Mouse (Mus musculus) frontal cortex, postnatal 10 days (tissue): Measurements from ENCODE around the gene Ccnq.

Source experiments
- DNase-seq, 2 experiments: peaks; one replicate each; pipeline ENCODE4 v3.0.0; 2022; ENCODE audit warnings: low spot score in 2 of 2, mixed read lengths in 1 of 2

The Ccnq gene

GRCm38 (mm10) chr11:78750885-78751842 is at the start of gene Ccnq:
Gene Ccnq, minus strand, starts transcription at chr11:78751729.
- peak; percentile 41 to 72 for DNase-seq

GRCm38 (mm10) chr11:78801094-78801493 is 49.6 kb upstream of the Ccnq start:
- no peak for DNase-seq

- DNase-seq, result no peak
These were observed 44.7 kb upstream of the Ccnq start for GRCm38 (mm10) chr11:78796072-78796729.

GRCm38 (mm10) chr11:78793116-78793515 is 41.6 kb upstream of the Ccnq start:
- DNase-seq, result no peak

DNA sequence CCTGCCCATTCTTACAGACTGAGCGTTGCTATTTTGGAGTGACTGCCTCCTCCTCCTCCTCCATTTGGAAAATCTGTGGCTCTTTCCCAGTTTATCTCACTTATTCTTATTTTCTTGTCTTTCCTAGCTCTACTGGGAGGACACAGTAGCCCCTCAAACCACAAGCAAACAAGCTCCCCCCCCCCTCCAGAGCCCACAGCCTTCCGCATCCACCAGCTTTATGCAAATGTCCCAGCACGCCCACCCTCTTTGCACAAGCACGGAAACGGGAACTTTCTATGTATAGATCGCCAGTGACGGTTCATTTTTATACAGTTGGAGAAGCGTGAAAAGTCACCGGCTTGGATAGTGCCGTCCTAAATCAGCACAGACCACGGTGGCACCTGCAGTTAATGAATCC is 40.9 kb upstream of the Ccnq start:
- DNase-seq, result peak in 1 of 2 experiments; percentile 31

DNA sequence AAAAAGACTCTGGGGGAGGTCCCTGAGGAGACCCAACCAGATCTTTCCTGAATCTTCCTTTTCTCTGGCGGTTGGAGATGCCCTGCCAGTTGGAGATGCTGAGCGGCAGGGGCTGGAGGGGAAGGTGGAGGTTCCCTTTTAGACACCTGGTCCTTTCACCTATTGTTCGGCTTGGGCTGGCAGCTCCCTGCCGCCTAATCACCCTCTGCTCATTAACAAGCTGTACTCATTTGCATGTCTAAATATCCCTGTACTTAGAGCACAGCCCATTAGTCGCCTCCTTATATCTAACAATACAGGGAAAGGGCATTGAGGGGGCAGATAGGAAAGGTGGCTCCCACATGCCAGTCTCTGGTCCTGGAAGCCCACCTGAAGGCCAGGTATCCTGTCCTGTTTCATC is 40.5 kb upstream of the Ccnq start:
- no peak for DNase-seq

DNA sequence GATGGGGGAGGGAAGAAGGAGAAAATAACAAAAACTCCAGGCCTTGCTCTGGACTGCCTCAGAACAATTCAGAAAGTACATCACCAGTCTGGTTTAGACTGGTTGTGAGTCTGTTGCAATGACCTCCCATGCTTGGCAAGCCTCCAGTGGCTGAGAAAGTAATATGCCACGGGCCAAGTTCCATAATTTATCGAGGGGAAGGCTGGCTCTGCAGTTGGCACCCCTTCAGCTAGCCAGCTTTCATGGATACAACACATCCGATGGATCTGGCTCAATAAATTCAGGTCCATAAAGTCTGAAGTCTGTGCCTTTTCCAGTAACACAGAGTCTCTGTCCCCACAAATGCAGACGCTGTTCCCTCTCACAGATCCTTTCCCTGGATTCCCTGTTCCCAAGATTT is 40.1 kb upstream of the Ccnq start:
- DNase-seq, result peak in 1 of 2 experiments; percentile 40

GRCm38 (mm10) chr11:78789370-78790060 is 38.0 kb upstream of the Ccnq start:
- no peak for DNase-seq

DNA sequence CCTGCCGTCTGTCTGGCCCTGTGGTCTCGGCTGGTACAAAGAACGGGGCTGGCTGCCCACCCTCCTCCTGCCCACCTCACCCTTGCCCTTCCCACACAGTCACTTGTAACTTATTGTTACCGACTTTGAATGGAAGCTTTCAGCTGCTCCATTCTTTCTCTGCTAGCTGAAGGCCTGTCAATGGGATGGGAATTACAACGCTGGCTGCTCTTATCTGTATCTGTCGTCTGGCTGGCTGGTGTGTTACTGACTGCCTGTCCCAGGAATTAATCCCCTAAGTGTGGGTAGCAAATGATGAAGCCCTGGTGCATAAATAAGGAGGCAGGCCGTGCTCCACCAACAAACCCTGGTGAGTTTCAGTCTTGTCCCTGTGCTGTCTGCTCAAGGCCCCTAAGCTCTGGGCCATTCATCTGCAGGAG is 34.5 kb upstream of the Ccnq start:
- no peak for DNase-seq

DNA sequence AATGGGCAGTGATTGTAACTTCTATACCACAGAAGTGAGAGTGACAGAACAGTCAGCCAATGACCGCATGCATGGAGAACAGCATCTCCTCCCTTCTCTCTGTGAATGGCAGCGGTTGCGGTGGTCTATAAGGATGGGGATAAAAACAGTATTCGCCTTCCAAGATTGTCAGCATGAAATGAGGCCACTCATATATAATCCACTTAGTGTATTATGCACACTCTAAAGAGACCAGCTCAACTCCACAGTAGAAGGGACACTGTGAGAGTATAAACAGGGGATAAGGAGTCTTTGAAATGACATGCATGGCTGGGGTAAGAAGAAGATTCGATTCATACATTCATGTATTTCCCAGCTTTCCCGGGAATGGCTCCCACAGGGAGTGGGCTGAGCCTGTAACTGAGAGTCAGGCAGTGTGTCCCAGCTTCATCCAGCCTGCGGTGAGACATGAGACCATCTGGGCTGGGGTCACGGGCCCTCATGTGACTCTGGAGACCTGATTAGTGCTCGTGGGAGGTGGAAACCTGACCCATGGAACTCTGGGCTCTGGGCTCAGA is 31.3 kb upstream of the Ccnq start:
- no peak for DNase-seq

DNA sequence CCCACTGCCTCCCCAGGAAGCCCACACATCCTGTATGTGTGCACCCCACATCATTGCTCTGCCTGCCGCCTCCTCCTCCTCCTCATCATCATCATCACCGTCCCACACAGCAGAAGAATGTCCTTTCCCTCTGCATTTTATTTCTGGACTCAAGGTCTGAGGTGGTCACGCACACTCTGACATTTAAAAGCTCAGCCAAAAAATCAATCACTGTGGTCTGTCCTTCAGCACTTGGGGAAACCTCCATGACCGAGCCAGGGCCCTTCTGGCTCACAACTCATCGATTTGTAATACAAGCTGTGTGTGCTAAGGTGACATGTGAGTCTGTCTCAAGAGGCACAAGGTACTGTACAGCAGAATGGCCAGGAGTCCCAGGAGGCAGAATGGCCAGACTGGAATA is 30.8 kb upstream of the Ccnq start:
- DNase-seq, result no peak

DNA sequence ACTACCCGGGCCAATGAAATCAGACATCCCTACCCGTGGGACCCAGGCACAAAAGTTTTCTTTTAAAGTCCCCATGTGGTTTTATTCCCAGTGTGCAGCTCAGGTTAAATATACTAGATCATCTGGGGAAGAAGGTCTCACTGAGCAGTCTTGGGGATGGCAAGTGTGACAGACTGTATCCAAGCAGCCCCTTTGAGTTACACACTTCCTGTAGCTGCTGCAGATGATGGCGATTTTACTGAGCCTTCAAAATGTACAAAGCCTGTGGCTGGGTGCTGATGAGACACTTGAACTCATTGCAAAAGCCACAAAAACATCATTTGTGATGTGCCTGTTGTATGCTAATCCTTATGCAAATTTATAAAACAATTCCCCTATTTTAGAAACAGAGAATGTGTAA is 29.0 kb upstream of the Ccnq start:
- DNase-seq, result no peak

GRCm38 (mm10) chr11:78780002-78780401 is 28.5 kb upstream of the Ccnq start:
- DNase-seq, result no peak

- no peak for DNase-seq
These were observed 26.5 kb upstream of the Ccnq start for GRCm38 (mm10) chr11:78777851-78778680.

DNA sequence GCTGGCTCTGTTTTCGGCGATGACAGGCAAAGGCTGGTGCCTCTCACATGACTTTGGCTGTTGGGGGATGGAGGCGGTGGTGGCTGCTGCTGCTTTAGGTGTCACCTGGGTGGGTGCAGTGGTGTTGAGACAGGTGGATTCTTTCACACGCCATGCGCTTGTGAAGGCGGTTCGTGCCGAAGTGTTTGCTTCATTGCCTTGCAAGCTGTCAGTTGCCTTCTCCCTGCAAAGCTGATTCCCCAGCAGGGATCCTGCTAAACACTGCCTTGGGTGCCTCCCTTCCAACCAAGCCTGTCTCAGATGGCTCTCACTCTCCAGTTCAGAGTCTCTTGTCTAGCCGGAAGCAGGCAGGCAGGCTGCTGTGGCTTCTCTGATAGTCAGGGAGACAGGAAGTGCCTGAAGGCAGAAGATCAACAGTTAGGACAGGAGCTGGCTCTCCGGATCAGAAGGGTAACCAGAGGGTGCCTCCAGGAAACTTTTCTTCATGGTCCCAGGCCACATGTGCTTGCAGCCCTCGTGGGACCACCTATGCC is 20.3 kb upstream of the Ccnq start:
- DNase-seq, result peak; percentile 27 to 65

GRCm38 (mm10) chr11:78770436-78770835 is 18.9 kb upstream of the Ccnq start:
- DNase-seq, result no peak

GRCm38 (mm10) chr11:78768778-78769177 is 17.2 kb upstream of the Ccnq start:
- no peak for DNase-seq

DNA sequence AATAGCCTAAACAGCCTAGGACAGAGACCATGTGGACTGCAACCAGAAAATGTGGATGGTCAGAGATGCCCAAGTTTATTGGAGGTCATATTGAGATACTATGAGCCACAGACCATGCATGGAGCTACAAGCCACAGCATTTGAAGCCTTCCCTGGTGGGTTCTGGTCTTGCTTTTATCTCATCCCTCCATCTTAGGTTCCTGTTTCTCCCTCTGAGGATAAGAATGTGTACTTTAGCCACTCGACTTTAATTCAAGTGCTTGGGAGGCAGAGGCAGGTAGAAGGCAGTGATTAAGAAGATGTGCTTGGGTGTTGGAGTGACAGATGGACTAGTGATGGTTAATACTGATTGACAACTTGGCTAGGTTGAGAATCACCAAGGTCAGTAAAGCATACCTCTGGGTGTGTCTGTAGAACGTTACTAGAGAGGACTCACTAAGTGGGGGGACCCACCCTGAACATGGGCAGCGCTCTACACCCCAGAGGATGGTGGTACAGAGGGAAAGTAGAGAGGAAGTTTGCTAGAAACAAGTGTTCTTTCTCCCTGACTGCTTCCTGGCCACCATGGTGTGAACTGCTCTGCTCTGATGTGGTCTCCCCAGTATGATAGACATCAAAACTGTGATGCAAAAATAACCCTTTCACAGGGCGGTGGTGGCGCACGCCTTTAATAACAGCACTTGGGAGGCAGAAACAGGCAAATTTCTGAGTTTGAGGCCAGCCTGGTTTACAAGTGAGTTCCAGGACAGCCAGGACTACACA is 14.7 kb upstream of the Ccnq start:
- no peak for DNase-seq

GRCm38 (mm10) chr11:78764820-78765219 is 13.3 kb upstream of the Ccnq start:
- DNase-seq, result no peak

GRCm38 (mm10) chr11:78764304-78764703 is 12.8 kb upstream of the Ccnq start:
- no peak for DNase-seq
